Comparison of ENCODE assay signal across 8 mouse cellular contexts in the genomic region with DNA sequence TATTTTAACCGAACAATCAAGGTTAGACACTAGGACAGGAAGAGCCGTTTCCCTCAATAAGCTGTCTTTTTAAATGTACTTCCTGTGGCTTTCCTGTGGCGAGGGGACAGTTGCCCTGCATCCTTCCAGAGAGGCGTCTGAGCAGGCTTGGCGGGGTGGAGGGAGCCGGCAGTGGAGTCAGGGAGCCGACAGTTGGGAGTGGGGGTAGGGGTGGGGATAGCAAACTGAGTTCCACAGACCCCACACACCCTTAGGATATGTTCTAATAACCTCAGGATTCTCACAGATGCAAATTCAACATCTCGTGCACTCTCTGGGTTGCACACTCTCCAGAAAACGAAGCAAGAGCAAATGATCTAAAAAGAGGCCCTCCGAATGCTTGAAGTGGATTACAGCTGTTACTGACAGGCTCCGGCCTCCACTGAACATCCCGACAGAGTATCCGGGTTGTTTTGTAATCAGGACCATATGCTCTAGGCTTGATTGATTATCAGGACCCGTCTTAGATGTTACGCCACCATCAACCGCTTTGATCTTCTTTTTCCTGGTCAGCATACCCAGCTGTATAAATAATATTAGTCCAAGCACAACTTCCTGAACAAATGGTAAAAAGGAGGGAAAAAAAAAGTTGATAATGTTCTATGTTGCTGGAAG. TPM values are rescaled to one million over a fixed set of nuclear protein-coding genes. Genes with fewer than 3 reads are reported as not detected.
A peak's percentile ranks its signal among the peaks of the same experiment; 100 is the strongest.
DNase-seq lines count a peak whose midpoint lies in the region; ATAC-seq and TF ChIP-seq lines count a peak whose summit lies in the region.

No protein-coding gene starts in this region.

- no peak for TF ChIP-seq EP300 in ES-Bruce4 (IDR thresholded peaks at IDR 0.05; ENCODE audit: insufficient read depth, low read depth, low read length)

- no peaks in the 10 kb centered on the region for H3K36me3 ChIP-seq in ES-Bruce4 (ENCODE audit: control insufficient read depth, insufficient read depth, low read length, poor library complexity, severe bottlenecking)
- H3K36me3 ChIP-seq in hindbrain, embryonic 11.5 days (ENCODE audit: control insufficient read depth, insufficient read depth, low read length) = no peaks in the 10 kb centered on the region

- peak; percentile 84 for DNase-seq in embryo, embryonic 10.5 days (ENCODE audit: low spot score)
- peak; percentile 39 for DNase-seq in hindbrain, embryonic 11.5 days (ENCODE audit: low spot score)
- DNase-seq in liver = peak; percentile 19
- DNase-seq in neural tube, embryonic 10.5 days (ENCODE audit: extremely low spot score, low spot score) = peak; percentile 67
- DNase-seq in frontal cortex, adult 2 months (ENCODE audit: extremely low spot score in 1 of 2, low spot score in 1 of 2) = no peak
- DNase-seq in layer of hippocampus, adult 18-20 months (ENCODE audit: low spot score in 2 of 2) = no peak
- DNase-seq in left cerebral cortex, adult 11 months (ENCODE audit: low spot score) = no peak

- TF ChIP-seq POLR2A in ES-Bruce4 (IDR thresholded peaks at IDR 0.05; ENCODE audit: insufficient read depth, low read length) = no peak

- no peaks in the 10 kb centered on the region for H3K4me1 ChIP-seq in ES-Bruce4 (ENCODE audit: control insufficient read depth, insufficient read depth, low read length)
- no peaks in the 10 kb centered on the region; the same call in 1 of the 2 replicates for H3K4me1 ChIP-seq in hindbrain, embryonic 11.5 days (replicated peaks; ENCODE audit: control insufficient read depth, insufficient read depth, low read length)

- peak overlapping the region; percentile 6; the same call in 1 of the 2 replicates for H3K4me2 ChIP-seq in hindbrain, embryonic 11.5 days (replicated peaks; ENCODE audit: low read depth, low read length)

- no peak overlapping the region for H3K27ac ChIP-seq in ES-Bruce4 (ENCODE audit: insufficient read depth, low read length)
- H3K27ac ChIP-seq in hindbrain, embryonic 11.5 days (ENCODE audit: low read depth, low read length) = no peak overlapping the region

- 0 out of 2 replicates have a peak overlapping the region, but pooled peaks have one; percentile 14 for H3K4me3 ChIP-seq in ES-Bruce4 (ENCODE audit: low read depth, low read length)
- H3K4me3 ChIP-seq in hindbrain, embryonic 11.5 days (ENCODE audit: low read depth, low read length) = no peak overlapping the region

- TF ChIP-seq CTCF in ES-Bruce4 (IDR thresholded peaks at IDR 0.05; ENCODE audit: low read depth, low read length) = no peak

- no peak overlapping the region for H3K9ac ChIP-seq in ES-Bruce4 (ENCODE audit: low read depth, poor library complexity, severe bottlenecking)
- no peak overlapping the region for H3K9ac ChIP-seq in hindbrain, embryonic 11.5 days (ENCODE audit: low read depth, low read length)

- H3K27me3 ChIP-seq in ES-Bruce4 (ENCODE audit: control insufficient read depth, insufficient read depth, low read length, poor library complexity, severe bottlenecking) = no peaks in the 10 kb centered on the region
- no peaks in the 10 kb centered on the region for H3K27me3 ChIP-seq in hindbrain, embryonic 11.5 days (ENCODE audit: control insufficient read depth, insufficient read depth, low read length)

- no peaks in the 10 kb centered on the region for H3K9me3 ChIP-seq in ES-Bruce4 (replicated peaks; ENCODE audit: control insufficient read depth, insufficient read depth, low read length, poor library complexity, severe bottlenecking)
- no peaks in the 10 kb centered on the region for H3K9me3 ChIP-seq in hindbrain, embryonic 11.5 days (ENCODE audit: control insufficient read depth, low read length)

- peak; percentile 43; the same call in 1 of the 2 replicates for ATAC-seq in hindbrain, embryonic 11.5 days (ENCODE audit: low FRiP score)

- 17% methylated on average over 16 of the region's 16 CpGs for WGBS in hindbrain, embryonic 11.5 days

RNA-seq across cellular contexts. Expression of a gene that starts 33.9 kb away (rescaled TPM):
- 46.8 and 50.9 TPM in 2 replicates for polyA plus RNA-seq in ES-Bruce4 (2011; ENCODE audit: insufficient read depth, insufficient read length, low read depth, missing spikeins)
- polyA plus RNA-seq in hindbrain, embryonic 11.5 days (2014; fragmentation: Nextera tagmentation; extraction: Ambion mirVana) = 41.3 and 48.3 TPM in 2 replicates
- polyA plus RNA-seq in frontal cortex, adult 2 months (2012; rRNA removed) = 50.5 and 60.8 TPM in 2 replicates
- 10 to 100 TPM; 80.3 to 83.0 TPM for total RNA-seq in layer of hippocampus, adult 18-20 months (2021)

Comparison
In these comparisons a context has a peak if more than half of its experiments do, and no peak if none do; other contexts are left out.
1. DNase-seq: peak in embryo, embryonic 10.5 days (single experiment), hindbrain, embryonic 11.5 days (single experiment), liver (single experiment) and neural tube, embryonic 10.5 days (single experiment); none in frontal cortex, adult 2 months (0 of 2), layer of hippocampus, adult 18-20 months (0 of 2) and left cerebral cortex, adult 11 months (single experiment).